Mouse (Mus musculus) thymus, adult 18-20 months (tissue): ENCODE measurements around the gene Tcf7l1.

ENCODE experiments used
- DNase-seq, 2 experiments: peaks; one replicate each; pipeline ENCODE4 v3.0.0; 2022; ENCODE audit warnings: mixed read lengths in 2 of 2

Tcf7l1 gene

GRCm38 (mm10) chr6:72696601-72697335 lies 92.3 kb downstream of the Tcf7l1 start:
- DNase-seq: no peak

DNA sequence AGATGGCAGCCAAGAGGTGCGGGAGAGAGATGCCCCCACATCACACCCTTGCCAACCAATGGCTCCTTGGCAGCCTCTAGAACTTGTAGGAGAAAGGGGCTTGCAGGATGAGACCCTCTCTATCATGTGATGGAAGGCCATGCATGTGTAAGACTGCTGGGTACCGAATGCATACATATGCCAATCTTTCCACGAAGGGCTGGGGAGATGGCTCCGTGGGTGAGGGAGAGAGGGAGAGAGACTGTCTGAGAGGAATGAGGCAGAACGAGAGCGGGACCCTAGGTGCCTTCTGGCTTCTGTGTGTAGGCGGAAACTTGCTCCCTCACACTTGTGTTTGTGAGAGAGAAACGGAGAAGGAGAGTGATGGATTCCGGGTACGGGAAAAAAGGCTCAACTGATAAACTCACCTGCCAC lies 94.3 kb downstream of the Tcf7l1 start:
- DNase-seq: no peak

DNA sequence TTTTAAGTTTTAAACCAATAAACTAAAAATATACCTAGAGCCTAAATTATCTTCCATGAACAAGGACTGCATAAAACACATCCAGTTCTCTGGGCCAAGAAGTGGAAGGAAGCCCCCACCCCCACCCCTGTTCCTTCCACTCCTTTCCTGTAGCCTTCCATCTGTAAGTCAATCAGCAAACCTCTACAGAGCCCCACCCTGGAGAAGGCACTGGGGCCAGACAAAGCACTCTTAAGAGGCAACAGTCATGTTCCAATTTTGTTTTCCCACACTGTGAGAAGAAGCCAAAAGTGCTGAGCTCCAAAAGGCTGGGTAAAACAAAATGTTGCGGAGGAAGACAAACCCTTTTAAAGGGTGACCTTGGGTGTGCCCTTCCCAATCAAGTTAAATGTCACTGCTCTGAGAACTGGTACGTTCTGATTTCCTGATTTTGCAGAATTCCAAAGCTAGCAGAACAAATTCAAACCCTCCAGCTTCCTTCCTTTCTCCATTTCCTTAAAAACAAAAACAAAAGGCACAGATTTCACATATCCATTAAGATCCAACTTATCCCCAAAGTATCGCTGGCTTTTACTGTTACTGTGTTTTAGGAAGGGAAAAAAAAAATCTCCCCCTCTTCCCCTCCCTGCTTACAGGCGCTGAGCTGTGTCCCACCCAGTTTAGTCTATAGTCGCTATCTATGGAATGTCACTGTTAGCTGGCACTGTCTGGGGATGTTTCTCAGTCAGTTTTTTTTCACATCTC lies 94.8 kb downstream of the Tcf7l1 start:
- DNase-seq: no peak

DNA sequence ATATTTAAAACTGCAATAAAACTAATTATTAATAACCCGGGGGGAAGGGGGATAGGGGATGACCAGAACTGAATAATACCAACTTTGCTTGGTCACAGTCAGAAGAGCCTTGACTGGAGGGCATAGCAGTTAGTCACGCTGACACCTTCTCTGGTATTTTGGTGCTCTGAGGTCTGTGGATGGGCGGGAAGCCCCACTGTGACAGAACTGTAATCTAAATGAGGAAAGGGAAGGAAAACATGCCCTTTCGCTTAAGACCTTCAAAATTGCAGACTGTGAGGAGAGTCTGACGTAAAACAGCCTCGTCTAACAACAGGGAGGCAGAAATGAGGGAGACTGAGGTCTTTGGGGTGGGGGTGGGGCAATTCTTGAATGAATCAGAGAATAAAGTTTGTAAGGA lies 96.6 kb downstream of the Tcf7l1 start:
- DNase-seq: no peak

DNA sequence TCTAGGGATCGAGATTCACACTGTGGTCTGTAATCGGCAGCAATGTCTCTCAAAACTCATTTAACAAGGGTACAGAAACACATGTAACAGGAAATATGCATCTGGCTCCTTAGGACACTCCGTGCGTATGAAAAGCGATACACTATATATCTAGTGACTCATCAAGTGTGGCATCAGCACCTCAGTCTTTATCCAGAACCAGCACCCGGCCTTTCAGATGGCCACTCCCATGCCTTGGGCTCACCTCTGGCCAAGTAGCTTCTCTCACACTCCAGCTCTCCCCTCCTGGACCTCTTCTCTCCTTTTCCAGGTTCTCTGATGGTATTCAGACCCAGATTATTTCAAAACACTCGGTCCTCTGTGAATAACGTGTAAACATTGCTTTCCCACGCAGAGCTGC lies 97.5 kb downstream of the Tcf7l1 start:
- no peak for DNase-seq

DNA sequence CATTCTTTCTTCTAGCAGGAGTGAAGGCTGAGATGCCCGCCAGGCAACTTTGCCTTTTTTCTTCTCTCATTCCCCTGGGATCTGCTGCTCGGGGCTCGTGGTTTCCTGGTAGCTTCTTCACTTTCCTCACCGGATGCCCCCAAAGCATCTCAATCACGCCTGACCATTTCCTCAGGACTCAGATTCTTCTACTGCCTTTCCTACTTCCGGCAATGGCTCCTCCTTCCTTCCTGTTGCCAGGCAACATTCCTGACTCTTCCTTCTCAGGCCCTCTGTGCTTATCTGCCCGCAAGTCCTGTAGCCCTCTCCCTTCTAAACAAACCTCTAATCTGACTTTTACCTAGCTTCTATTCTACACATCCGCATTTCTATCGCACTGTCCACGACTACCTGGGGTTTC lies 98.5 kb downstream of the Tcf7l1 start:
- DNase-seq: no peak

DNA sequence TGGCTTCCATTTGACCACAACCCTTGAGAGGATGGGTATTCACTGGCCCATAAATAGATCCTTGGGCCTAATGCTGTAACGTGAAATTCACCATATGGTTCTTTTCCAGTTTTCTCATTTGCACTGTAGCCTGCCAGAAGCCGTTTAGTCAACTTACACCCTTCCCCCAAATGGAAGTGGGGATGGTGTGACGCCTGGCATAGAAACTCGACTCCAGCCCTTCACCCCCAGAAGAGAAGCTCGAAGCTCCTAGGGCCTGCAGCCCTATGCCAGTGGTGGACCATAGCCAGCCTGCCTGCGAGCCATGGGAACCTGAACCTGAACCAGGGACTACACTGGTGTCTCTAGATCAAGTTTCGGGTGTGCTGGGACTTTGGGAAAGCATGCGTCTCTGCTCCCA lies 99.1 kb downstream of the Tcf7l1 start:
- DNase-seq: no peak

GRCm38 (mm10) chr6:72689046-72689445 lies 100.0 kb downstream of the Tcf7l1 start:
- DNase-seq: no peak

DNA sequence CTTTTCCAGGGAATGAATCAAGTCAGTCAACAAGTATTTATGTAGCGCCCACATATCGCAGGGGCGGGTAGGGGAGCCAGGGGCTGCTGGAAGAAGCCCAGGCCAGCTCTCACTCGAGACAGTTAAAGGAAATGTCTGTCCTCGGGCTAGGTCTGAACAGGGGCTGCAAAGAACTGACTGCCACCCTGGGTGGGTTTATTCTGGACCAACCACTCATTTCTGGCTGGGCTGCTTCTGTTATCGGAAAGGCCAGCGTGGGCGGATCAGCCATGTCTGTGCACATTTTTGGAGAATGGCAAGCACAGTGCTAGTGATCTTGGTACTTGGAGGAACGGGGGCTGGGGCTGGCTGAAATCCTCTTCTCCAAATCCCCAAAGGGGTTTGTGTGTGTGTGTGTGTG lies 103.9 kb downstream of the Tcf7l1 start:
- no peak for DNase-seq

DNA sequence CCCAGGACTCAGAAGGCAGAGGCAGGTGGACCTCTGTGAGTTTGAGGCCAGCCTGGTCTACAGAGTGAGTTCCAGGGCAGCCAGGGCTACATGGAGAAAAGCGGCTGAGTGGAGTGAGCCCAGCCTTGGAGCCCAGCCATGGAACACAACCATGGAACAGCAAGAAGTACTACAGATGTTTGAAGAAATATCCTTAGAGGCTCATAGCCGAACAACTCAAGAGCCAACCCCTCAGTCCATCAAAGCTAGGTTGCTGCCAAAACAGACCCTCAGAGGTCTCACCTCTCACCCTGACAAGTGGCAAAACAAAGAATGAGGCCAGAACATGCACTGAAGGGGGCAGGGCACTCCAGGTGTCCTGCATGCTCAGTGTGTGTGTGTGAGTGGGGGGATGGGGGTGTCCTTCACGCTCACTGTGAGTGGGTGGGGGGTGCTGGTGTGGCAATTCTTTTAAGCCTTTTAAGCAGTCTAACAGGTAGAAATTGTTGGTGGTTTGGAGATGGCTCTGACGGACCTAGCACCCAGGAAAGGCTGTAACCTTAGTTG lies 104.7 kb downstream of the Tcf7l1 start:
- no peak for DNase-seq

DNA sequence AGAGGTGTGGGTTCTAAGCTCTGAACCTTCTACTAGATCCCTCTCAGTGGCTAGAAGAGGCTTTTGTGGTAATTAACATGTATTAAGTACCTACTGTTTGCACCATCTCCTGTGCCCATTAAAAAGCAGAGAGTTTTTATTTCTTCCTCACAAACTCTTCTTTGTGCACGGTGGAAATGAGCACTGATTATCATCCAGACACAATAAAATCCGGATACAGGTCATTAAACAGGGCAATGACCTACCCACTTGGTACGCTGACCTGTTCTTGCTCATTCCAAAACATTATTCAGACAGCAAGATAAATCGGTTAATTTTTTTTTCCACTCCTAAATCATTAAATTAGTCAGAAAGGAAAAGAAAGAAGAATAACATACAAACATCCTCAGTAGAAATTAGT lies 106.8 kb downstream of the Tcf7l1 start:
- no peak for DNase-seq

DNA sequence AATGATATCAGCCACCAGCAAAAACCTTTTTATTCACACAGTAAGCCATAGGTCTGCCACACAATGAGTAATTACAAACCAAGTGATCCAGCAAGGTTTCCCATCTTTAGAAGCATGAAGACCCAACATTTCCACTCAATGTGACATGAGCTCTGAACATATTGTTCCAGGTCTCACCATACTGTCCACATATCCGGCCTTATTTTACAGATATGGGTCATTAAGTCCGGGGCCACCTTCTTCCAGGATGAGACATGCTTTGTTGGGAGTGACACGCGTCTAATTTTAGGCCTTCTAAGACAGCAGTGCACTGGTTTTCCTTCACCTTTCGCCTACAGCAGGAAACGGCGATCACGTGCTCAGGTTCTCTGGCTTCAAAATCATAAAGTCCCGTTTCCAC lies 108.1 kb downstream of the Tcf7l1 start:
- no peak for DNase-seq

- no peak for DNase-seq
These were observed 110.4 kb downstream of the Tcf7l1 start for GRCm38 (mm10) chr6:72678631-72679030.

DNA sequence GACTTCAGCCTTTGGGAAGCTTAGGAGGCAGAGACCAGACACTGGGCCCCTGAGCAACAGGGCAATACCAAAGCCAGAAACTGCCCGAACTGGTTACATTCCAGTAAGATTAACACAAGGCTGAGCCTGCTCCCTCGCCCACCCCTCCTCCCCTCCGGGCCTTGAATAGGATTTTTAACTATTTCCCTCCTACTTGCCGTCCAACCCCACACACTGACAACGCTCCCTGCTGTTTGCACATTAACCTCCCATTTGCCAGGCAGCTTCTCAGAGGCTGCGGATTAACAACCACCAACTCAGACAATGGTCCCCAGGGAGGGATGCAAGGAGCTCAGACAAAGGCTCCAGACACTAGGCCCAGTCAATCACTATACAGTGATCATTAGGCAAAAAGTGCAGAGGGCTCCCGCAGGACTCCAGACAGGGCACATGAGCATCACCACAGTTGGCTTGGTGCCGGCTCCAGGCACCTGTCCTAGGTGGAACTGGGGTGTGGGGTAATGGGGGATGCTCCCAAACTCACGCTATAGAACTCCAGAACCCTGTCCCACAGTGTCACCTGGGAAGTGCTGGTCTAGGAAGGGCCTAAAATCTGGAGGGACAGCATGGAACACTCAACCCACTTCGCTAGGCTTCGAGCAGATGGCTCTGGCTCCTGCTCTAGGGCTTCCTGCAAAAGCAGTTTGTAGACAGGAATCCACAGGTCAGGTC lies 111.4 kb downstream of the Tcf7l1 start:
- no peak for DNase-seq

GRCm38 (mm10) chr6:72677079-72677478 lies 112.0 kb downstream of the Tcf7l1 start:
- no peak for DNase-seq

DNA sequence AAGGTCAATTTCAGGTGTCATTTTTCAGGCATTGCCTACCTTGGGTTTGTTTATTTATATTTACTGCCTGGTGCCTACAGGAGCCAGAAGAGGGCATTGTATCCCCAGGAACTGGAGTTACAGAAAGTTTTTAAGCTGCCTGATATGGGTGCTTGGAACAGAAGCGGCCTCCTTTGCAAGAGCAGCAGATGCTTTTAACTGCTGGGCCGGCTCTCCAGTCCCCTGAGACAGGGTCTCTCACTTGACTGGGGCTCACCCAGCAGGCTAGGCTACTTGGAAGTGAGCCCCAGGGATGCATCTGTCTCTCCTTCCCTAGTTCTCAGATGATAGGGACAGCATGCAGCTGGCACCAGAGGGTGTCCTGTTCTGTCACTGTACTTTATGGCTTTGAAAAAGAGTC lies 112.7 kb downstream of the Tcf7l1 start:
- no peak for DNase-seq

DNA sequence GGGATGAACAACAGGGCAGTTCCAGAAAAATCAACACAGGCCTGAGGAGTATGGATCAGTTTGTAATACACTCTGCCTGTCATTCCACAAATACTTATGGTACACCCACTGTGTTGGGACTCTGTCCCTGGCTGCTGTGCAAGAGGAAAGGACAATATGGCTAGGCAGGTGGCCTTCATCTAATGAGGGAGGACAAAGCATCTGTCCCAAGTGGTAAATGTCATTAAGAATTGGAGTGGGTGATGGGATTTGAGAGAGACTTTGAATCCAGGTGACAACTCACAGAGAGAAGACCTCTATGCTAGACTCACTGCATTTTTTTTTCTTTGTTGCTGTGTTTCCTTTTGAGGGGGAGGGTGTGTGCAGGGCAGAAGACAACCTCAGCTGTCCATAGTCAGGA lies 115.3 kb downstream of the Tcf7l1 start:
- no peak for DNase-seq

- DNase-seq: no peak
These were observed 117.9 kb downstream of the Tcf7l1 start for GRCm38 (mm10) chr6:72671129-72671528.

- DNase-seq: peak in 1 of 2 experiments; percentile 18
These were observed 122.0 kb downstream of the Tcf7l1 start for GRCm38 (mm10) chr6:72667021-72667420.

DNA sequence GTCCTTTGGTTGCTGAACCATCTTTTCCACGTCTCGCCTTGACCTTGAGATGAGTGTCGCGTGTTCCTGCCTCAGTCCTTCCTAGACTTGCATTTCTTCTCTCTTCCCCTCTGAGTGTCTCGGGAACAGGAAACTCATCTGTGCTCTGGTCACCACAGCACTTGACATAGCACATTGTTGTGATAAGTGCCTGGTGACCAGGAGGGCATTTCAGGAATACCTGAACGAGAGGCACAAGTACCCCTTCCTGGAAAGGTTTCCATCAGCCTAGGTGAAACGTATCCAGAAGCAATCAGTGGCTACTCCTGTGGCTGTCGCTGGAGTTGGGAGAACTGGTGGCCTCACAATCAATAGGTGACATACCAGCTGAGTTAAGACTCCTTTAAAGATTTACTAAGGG lies 124.8 kb downstream of the Tcf7l1 start:
- no peak for DNase-seq

DNA sequence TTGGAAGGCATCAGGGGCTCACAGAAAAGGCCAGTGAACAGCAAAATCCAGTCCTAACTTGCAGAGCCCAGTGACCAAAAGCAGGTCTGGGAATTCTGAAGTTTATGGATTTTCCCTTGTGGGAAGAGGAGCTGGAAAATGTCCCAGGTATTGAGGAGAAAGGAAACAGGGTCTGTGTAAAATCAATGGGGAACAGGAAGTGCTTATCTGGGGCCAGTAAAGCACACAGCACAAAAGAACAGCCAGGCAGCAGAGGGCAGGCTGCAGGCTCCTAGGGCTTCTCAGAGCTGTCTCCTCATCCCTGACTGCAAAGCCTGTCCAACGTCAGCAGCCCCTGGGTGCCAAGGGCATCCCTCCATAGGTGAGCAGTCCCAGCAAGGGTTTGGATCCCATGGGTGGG lies 126.1 kb downstream of the Tcf7l1 start:
- no peak for DNase-seq

DNA sequence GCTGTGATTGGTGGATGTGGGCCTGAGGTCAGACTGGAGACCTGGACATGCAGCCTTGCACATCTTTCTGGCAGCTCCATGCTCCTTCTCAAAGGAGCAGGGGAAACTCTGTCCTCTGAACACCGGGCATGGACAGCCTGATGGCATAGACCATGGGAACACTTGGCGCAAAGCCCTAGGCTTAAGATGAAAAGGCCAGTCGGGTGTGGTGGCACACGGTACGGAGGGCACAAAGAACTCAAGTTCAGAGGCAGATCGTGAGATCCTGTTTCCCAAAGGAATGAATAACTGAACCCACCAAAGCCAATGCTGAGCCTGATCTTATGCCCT lies 128.7 kb downstream of the Tcf7l1 start:
- no peak for DNase-seq

DNA sequence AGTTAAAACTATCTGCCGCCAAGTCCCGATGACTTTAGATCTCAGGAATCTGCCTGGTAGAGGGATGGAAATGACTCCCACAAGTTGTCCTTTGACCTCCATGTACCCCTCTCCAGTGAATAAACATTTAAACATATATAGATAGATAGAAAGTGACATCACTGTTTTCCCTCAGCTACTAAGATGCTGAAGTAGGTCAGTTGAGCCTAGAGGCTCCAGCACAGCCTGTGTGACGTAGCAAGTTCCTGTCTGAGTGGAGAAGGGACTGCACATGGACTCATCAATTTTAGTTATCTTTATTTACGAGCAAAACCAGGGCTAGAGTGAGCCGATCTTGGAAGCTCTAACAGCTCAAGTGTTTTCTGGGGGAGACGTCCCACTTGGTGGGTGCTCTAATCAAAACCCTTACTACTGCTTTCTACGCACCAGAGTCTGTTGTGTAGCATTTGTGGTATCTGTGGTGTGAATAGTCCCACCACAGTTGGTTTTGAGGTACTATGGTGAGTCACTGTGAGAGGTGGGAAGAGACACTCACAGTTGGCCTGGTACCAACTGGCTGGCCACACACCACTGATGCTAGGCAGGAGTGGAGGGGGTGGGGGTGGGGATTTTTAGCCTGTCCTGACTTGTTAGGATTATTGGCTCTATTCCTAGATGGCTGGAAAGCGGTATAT lies 129.2 kb downstream of the Tcf7l1 start:
- DNase-seq: no peak
